Mouse (Mus musculus): Measurements from ENCODE around the gene Vipr2.

The Vipr2 gene

GRCm38 (mm10) chr12:116096361-116096904 lies 18.9 kb downstream of the Vipr2 start:
- no peak for DNase-seq (ENCODE audit: extremely low spot score, low read depth, low spot score)

- no peak for DNase-seq (ENCODE audit: extremely low spot score, low read depth, low spot score)
Measured at GRCm38 (mm10) chr12:116097166-116097565, 19.6 kb downstream of the Vipr2 start.

- no peak for DNase-seq (ENCODE audit: extremely low spot score, low read depth, low spot score)
Measured at GRCm38 (mm10) chr12:116101945-116102344, 24.4 kb downstream of the Vipr2 start.

GRCm38 (mm10) chr12:116109451-116110353 lies 32.2 kb downstream of the Vipr2 start:
- no peak for DNase-seq (ENCODE audit: extremely low spot score, low read depth, low spot score)

- no peak for DNase-seq (ENCODE audit: extremely low spot score, low read depth, low spot score)
Measured at GRCm38 (mm10) chr12:116111007-116111694, 33.6 kb downstream of the Vipr2 start.

GRCm38 (mm10) chr12:116115781-116116180 lies 38.3 kb downstream of the Vipr2 start:
- DNase-seq (ENCODE audit: extremely low spot score, low read depth, low spot score): no peak

GRCm38 (mm10) chr12:116116455-116116854 lies 38.9 kb downstream of the Vipr2 start:
- no peak for DNase-seq (ENCODE audit: extremely low spot score, low read depth, low spot score)

- DNase-seq (ENCODE audit: extremely low spot score, low read depth, low spot score): no peak
Measured at GRCm38 (mm10) chr12:116117352-116117929, 39.9 kb downstream of the Vipr2 start.

- DNase-seq (ENCODE audit: extremely low spot score, low read depth, low spot score): no peak
Measured at GRCm38 (mm10) chr12:116119001-116119400, 41.5 kb downstream of the Vipr2 start.

- no peak for DNase-seq (ENCODE audit: extremely low spot score, low read depth, low spot score)
Measured at GRCm38 (mm10) chr12:116123786-116124185, 46.3 kb downstream of the Vipr2 start.

GRCm38 (mm10) chr12:116130936-116131335 lies 53.4 kb downstream of the Vipr2 start:
- DNase-seq (ENCODE audit: extremely low spot score, low read depth, low spot score): no peak

- DNase-seq (ENCODE audit: extremely low spot score, low read depth, low spot score): no peak
Measured at GRCm38 (mm10) chr12:116132909-116133308, 55.4 kb downstream of the Vipr2 start.

GRCm38 (mm10) chr12:116135906-116136305 lies 58.4 kb downstream of the Vipr2 start:
- no peak for DNase-seq (ENCODE audit: extremely low spot score, low read depth, low spot score)

- DNase-seq (ENCODE audit: extremely low spot score, low read depth, low spot score): no peak
Measured at GRCm38 (mm10) chr12:116138322-116139205, 61.0 kb downstream of the Vipr2 start.

- DNase-seq (ENCODE audit: extremely low spot score, low read depth, low spot score): no peak
Measured at GRCm38 (mm10) chr12:116140605-116141004, 63.1 kb downstream of the Vipr2 start.

GRCm38 (mm10) chr12:116141816-116142215 lies 64.3 kb downstream of the Vipr2 start:
- DNase-seq (ENCODE audit: extremely low spot score, low read depth, low spot score): no peak

- DNase-seq (ENCODE audit: extremely low spot score, low read depth, low spot score): no peak
Measured at GRCm38 (mm10) chr12:116142464-116142863, 64.9 kb downstream of the Vipr2 start.

- no peak for DNase-seq (ENCODE audit: extremely low spot score, low read depth, low spot score)
Measured at GRCm38 (mm10) chr12:116145246-116145645, 67.7 kb downstream of the Vipr2 start.

GRCm38 (mm10) chr12:116145686-116146085 lies 68.2 kb downstream of the Vipr2 start:
- DNase-seq (ENCODE audit: extremely low spot score, low read depth, low spot score): no peak

- no peak for DNase-seq (ENCODE audit: extremely low spot score, low read depth, low spot score)
Measured at GRCm38 (mm10) chr12:116146996-116147634, 69.6 kb downstream of the Vipr2 start.

Measured in hindlimb bud, embryonic 11.5 days (tissue).